8 mouse cellular contexts compared by ENCODE assay signal in the genomic region with DNA sequence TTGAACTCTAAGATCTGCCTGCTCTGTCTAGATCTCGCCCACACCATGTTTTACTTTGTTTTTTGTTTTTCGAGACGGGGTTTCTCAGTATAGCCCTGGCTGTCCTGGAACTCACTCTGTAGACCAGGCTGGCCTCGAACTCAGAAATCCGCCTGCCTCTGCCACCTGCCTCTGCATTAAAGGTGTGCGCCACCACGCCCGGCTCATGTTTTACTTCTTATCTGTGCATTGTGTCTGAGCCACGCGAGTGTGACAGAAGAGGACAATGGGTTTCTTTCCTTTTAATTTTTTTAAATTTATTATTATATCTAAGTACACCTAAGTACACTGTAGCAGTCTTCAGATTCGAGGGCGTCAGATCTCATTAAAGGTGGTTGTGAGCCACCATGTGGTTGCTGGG. TPM values are rescaled to one million over a fixed set of nuclear protein-coding genes. Genes with fewer than 3 reads are reported as not detected.
DNase-seq lines count a peak whose midpoint lies in the region; ATAC-seq lines count a peak whose summit lies in the region.

No protein-coding gene starts in this region.

- no peaks in the 10 kb centered on the region for H3K9me3 ChIP-seq in erythroblast, embryonic 14.5 days (ENCODE audit: control insufficient read depth, low read length)
- H3K9me3 ChIP-seq in heart, embryonic 13.5 days: no peaks in the 10 kb centered on the region
- no peaks in the 10 kb centered on the region for H3K9me3 ChIP-seq in liver, embryonic 15.5 days (replicated peaks)

- H3K27me3 ChIP-seq in erythroblast, embryonic 14.5 days (ENCODE audit: control insufficient read depth): no peaks in the 10 kb centered on the region
- no peaks in the 10 kb centered on the region for H3K27me3 ChIP-seq in heart, embryonic 13.5 days (replicated peaks)
- no peaks in the 10 kb centered on the region for H3K27me3 ChIP-seq in liver, embryonic 15.5 days

- WGBS in heart, embryonic 13.5 days: 38% methylated on average over 12 of the region's 12 CpGs
- WGBS in liver, embryonic 15.5 days (ENCODE audit: insufficient replicate concordance): 28% methylated on average over 12 of the region's 12 CpGs

- intact Hi-C loops in left cerebral cortex, postnatal 36 days (cut with DNase I): loop anchor here (2.0 kb wide), 1 partner anchor 36 kb away; no protein-coding TSS in a partner anchor

- H3K4me3 ChIP-seq in erythroblast, embryonic 14.5 days (replicated peaks): peak overlapping the region; percentile 89
- H3K4me3 ChIP-seq in heart, embryonic 13.5 days: peak overlapping the region; percentile 79
- peak overlapping the region; percentile 79 for H3K4me3 ChIP-seq in liver, embryonic 15.5 days (replicated peaks)

- H3K36me3 ChIP-seq in erythroblast, embryonic 14.5 days (ENCODE audit: control insufficient read depth): peaks cover 9% of the 10 kb centered on the region; the same call in 1 of the 2 replicates
- H3K36me3 ChIP-seq in heart, embryonic 13.5 days: peaks cover 9% of the 10 kb centered on the region
- 0 out of 2 replicates have a peak, but pooled peaks cover 3% of the 10 kb centered on the region for H3K36me3 ChIP-seq in liver, embryonic 15.5 days (replicated peaks)

- H3K4me2 ChIP-seq in heart, embryonic 13.5 days: peak overlapping the region; percentile 89
- H3K4me2 ChIP-seq in liver, embryonic 15.5 days: peak overlapping the region; percentile 84

- H3K9ac ChIP-seq in heart, embryonic 13.5 days: peak overlapping the region; percentile 97
- peak overlapping the region; percentile 84 for H3K9ac ChIP-seq in liver, embryonic 15.5 days

- H3K4me1 ChIP-seq in erythroblast, embryonic 14.5 days (ENCODE audit: control insufficient read depth): peaks cover 33% of the 10 kb centered on the region
- peaks cover 24% of the 10 kb centered on the region for H3K4me1 ChIP-seq in heart, embryonic 13.5 days
- H3K4me1 ChIP-seq in liver, embryonic 15.5 days (replicated peaks): peaks cover 41% of the 10 kb centered on the region

- no peak for ATAC-seq in erythroblast, adult 5-6 weeks (replicated peaks; ENCODE audit: low FRiP score, poor library complexity, severe bottlenecking)
- ATAC-seq in CD4-positive, CD25-positive, alpha-beta regulatory T cell, adult 4 months: peak; percentile 5
- no peak for ATAC-seq in heart, embryonic 13.5 days (ENCODE audit: extremely low read depth, insufficient number of reproducible peaks, low FRiP score, low TSS enrichment)
- ATAC-seq in liver, embryonic 15.5 days (ENCODE audit: insufficient read depth): no peak; the same call in 1 of the 2 replicates

- DNase-seq in left cerebral cortex, postnatal 36 days (ENCODE audit: low spot score in 2 of 2): no peak
- DNase-seq in urinary bladder, postnatal 4 days (ENCODE audit: low spot score in 2 of 2): no peak
- no peak for DNase-seq in ovary, postnatal 36 days (ENCODE audit: low spot score)

- peak overlapping the region; percentile 81 for H3K27ac ChIP-seq in heart, embryonic 13.5 days (replicated peaks)
- peak overlapping the region; percentile 84 for H3K27ac ChIP-seq in liver, embryonic 15.5 days (replicated peaks)

RNA-seq across cellular contexts. Expression of a gene that starts 0.5 kb away (rescaled TPM):
- 5.6 and 6.1 TPM in 2 replicates for polyA plus RNA-seq in erythroblast, embryonic 14.5 days (2012)
- total RNA-seq in erythroblast, adult 5-6 weeks (2015; ENCODE audit: low replicate concordance): 9.8 and 11.5 TPM in 2 replicates
- 5.2 TPM in 2 replicates for total RNA-seq in erythroblast, adult 5-6 weeks (2017; ENCODE audit: low replicate concordance)
- 10 to 100 TPM; 17.8 to 21.0 TPM for polyA plus RNA-seq in CD4-positive, CD25-positive, alpha-beta regulatory T cell, adult 4 months (2017; shearing (Covaris generic))
- polyA plus RNA-seq in heart, embryonic 13.5 days (2015; fragmentation: Nextera tagmentation; extraction: Ambion mirVana): 21.8 and 22.4 TPM in 2 replicates
- 19.6 and 22.9 TPM in 2 replicates for polyA plus RNA-seq in liver, embryonic 15.5 days (2015; fragmentation: Nextera tagmentation; extraction: Ambion mirVana)
- 10 to 100 TPM; 68.7 to 72.1 TPM for total RNA-seq in left cerebral cortex, postnatal 36 days (2021)

RNA-seq across cellular contexts. Expression of a gene that starts 35.5 kb away (rescaled TPM):
- 1.7 and 1.8 TPM in 2 replicates for polyA plus RNA-seq in erythroblast, embryonic 14.5 days (2012)
- total RNA-seq in erythroblast, adult 5-6 weeks (2015; ENCODE audit: low replicate concordance): 7.9 and 20.5 TPM in 2 replicates
- 12.0 and 14.9 TPM in 2 replicates for total RNA-seq in erythroblast, adult 5-6 weeks (2017; ENCODE audit: low replicate concordance)
- 10 to 100 TPM; 58.9 to 59.6 TPM for polyA plus RNA-seq in CD4-positive, CD25-positive, alpha-beta regulatory T cell, adult 4 months (2017; shearing (Covaris generic))
- polyA plus RNA-seq in heart, embryonic 13.5 days (2015; fragmentation: Nextera tagmentation; extraction: Ambion mirVana): 80.5 and 91.1 TPM in 2 replicates
- polyA plus RNA-seq in liver, embryonic 15.5 days (2015; fragmentation: Nextera tagmentation; extraction: Ambion mirVana): 58.6 and 66.4 TPM in 2 replicates
- total RNA-seq in left cerebral cortex, postnatal 36 days (2021): 10 to 100 TPM; 39.7 to 43.9 TPM

RNA-seq across cellular contexts. Expression of a gene that starts 37.4 kb away (rescaled TPM):
- 0.64 and 0.80 TPM in 2 replicates for polyA plus RNA-seq in erythroblast, embryonic 14.5 days (2012)
- 2.7 TPM in 2 replicates for total RNA-seq in erythroblast, adult 5-6 weeks (2015; ENCODE audit: low replicate concordance)
- 4.9 and 5.3 TPM in 2 replicates for total RNA-seq in erythroblast, adult 5-6 weeks (2017; ENCODE audit: low replicate concordance)
- polyA plus RNA-seq in CD4-positive, CD25-positive, alpha-beta regulatory T cell, adult 4 months (2017; shearing (Covaris generic)): 1 to 10 TPM; 4.4 to 5.5 TPM
- polyA plus RNA-seq in heart, embryonic 13.5 days (2015; fragmentation: Nextera tagmentation; extraction: Ambion mirVana): 17.2 and 18.5 TPM in 2 replicates
- polyA plus RNA-seq in liver, embryonic 15.5 days (2015; fragmentation: Nextera tagmentation; extraction: Ambion mirVana): 5.7 and 6.4 TPM in 2 replicates
- total RNA-seq in left cerebral cortex, postnatal 36 days (2021): 10 to 100 TPM; 33.0 to 35.4 TPM

RNA-seq across cellular contexts. Expression of a gene that starts 57.0 kb away (rescaled TPM):
- polyA plus RNA-seq in erythroblast, embryonic 14.5 days (2012): 0.07 and 0.10 TPM in 2 replicates
- 0.38 and 0.84 TPM in 2 replicates for total RNA-seq in erythroblast, adult 5-6 weeks (2015; ENCODE audit: low replicate concordance)
- 0.28 TPM in 1 of 2 replicates, not detected in the other for total RNA-seq in erythroblast, adult 5-6 weeks (2017; ENCODE audit: low replicate concordance)
- 10 to 100 TPM; 30.3 to 43.4 TPM for polyA plus RNA-seq in CD4-positive, CD25-positive, alpha-beta regulatory T cell, adult 4 months (2017; shearing (Covaris generic))
- polyA plus RNA-seq in heart, embryonic 13.5 days (2015; fragmentation: Nextera tagmentation; extraction: Ambion mirVana): 6.5 and 6.9 TPM in 2 replicates
- polyA plus RNA-seq in liver, embryonic 15.5 days (2015; fragmentation: Nextera tagmentation; extraction: Ambion mirVana): 2.7 and 3.1 TPM in 2 replicates
- 1 to 10 TPM; 7.9 to 8.5 TPM for total RNA-seq in left cerebral cortex, postnatal 36 days (2021)

RNA-seq across cellular contexts. Expression of a gene that starts 57.3 kb away (rescaled TPM):
- polyA plus RNA-seq in erythroblast, embryonic 14.5 days (2012): 0.90 and 0.96 TPM in 2 replicates
- total RNA-seq in erythroblast, adult 5-6 weeks (2015; ENCODE audit: low replicate concordance): 2.5 and 5.0 TPM in 2 replicates
- total RNA-seq in erythroblast, adult 5-6 weeks (2017; ENCODE audit: low replicate concordance): 1.3 and 2.8 TPM in 2 replicates
- 10 to 100 TPM in 1 of 2 experiments, 1 to 10 TPM in 1; 8.9 to 11.6 TPM for polyA plus RNA-seq in CD4-positive, CD25-positive, alpha-beta regulatory T cell, adult 4 months (2017; shearing (Covaris generic))
- polyA plus RNA-seq in heart, embryonic 13.5 days (2015; fragmentation: Nextera tagmentation; extraction: Ambion mirVana): 7.7 and 8.4 TPM in 2 replicates
- 3.2 and 3.7 TPM in 2 replicates for polyA plus RNA-seq in liver, embryonic 15.5 days (2015; fragmentation: Nextera tagmentation; extraction: Ambion mirVana)
- 1 to 10 TPM; 4.9 to 5.3 TPM for total RNA-seq in left cerebral cortex, postnatal 36 days (2021)

Comparison
In these comparisons a context has a peak if more than half of its experiments do, and no peak if none do; other contexts are left out.
1. RNA of a gene that starts 35.5 kb away (polyA plus RNA-seq): 80.5 to 91.1 TPM in heart, embryonic 13.5 days, 58.9 to 59.6 TPM in CD4-positive, CD25-positive, alpha-beta regulatory T cell, adult 4 months and 58.6 to 66.4 TPM in liver, embryonic 15.5 days; 1.7 to 1.8 TPM in erythroblast, embryonic 14.5 days; every median in the first group is over 10 times any median in the second.
2. Peak in every context shown above with its lines, with median percentiles within 50 percentile points of each other: H3K4me3 ChIP-seq.